ENCODE assay signal across 1 mouse cellular context in the genomic region with DNA sequence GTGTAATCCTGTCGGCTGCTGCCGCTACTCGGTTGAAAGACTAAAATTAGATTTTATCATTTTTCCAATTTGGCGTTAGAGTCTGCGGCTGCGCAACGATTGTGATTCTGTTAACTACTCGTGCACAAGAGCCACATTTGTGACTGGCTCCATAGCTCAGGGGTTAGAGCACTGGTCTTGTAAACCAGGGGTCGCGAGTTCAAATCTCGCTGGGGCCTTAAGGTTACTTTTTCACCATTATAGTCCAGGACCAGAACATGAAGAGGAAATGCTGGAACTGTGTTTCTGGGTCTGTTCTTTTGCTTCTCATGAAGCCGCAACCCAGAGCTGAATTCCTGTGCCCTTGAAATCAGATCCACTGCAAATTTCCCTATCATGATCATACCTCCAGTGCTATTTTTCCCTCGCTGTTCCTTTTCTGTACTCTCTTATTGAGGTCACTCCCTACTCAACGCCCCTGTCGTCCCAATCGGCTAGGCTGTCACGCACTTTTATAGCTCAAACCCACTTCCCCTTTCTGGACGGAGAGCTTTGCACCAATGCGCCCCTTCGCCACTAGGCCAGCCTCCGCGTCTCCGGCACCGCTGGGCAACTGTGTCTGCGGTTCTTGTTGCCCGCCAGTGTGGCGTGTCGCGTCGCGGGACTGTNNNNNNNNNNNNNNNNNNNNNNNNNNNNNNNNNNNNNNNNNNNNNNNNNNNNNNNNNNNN.
TF ChIP-seq lines count a peak whose summit lies in the region.

No protein-coding gene starts in this region.

TF ChIP-seq in CH12.LX, 34 proteins besides CTCF, POLR2A, EP300 and RAD21:
- TF ChIP-seq TBP (conservative IDR thresholded peaks at IDR 0.05; ENCODE audit: low read depth, low read length), result peak; percentile 100
- peak; percentile 51; the same call in 1 of the 2 replicates for TF ChIP-seq NELFE (IDR thresholded peaks at IDR 0.05; ENCODE audit: low read depth, low read length)
- no peak for TF ChIP-seq USF1 (IDR thresholded peaks at IDR 0.05; ENCODE audit: low read depth, low read length)
- peak; percentile 90 for TF ChIP-seq UBTF (IDR thresholded peaks at IDR 0.05; ENCODE audit: low read depth, low read length)
- TF ChIP-seq ETS1 (conservative IDR thresholded peaks at IDR 0.05; ENCODE audit: low read depth, low read length), result peak; percentile 40; the same call in 1 of the 2 replicates
- no peak for TF ChIP-seq ZKSCAN1 (IDR thresholded peaks at IDR 0.05; ENCODE audit: borderline replicate concordance, low read depth, low read length)
- no peak for TF ChIP-seq ZC3H11A (IDR thresholded peaks at IDR 0.05; ENCODE audit: low read depth, low read length)
- TF ChIP-seq ELF1 (IDR thresholded peaks at IDR 0.05; ENCODE audit: low read depth, low read length), result peak; percentile 99
- TF ChIP-seq POLR2AphosphoS2 (IDR thresholded peaks at IDR 0.05; ENCODE audit: low read depth, low read length), result no peak
- peak; percentile 62 for TF ChIP-seq HCFC1 (IDR thresholded peaks at IDR 0.05; ENCODE audit: low read depth, low read length)
- TF ChIP-seq JUN (IDR thresholded peaks at IDR 0.05; ENCODE audit: insufficient read depth, low read depth, low read length), result 0 out of 2 replicates have a peak, but pooled peaks have one; percentile 25
- peak; percentile 61 for TF ChIP-seq MAX (IDR thresholded peaks at IDR 0.05; ENCODE audit: low read length)
- TF ChIP-seq CHD1 (IDR thresholded peaks at IDR 0.05; ENCODE audit: low read depth, low read length), result peak; percentile 90; the same call in 1 of the 2 replicates
- peak; percentile 38; the same call in 1 of the 2 replicates for TF ChIP-seq JUND (conservative IDR thresholded peaks at IDR 0.05; ENCODE audit: low read depth, low read length)
- no peak; the same call in 1 of the 2 replicates for TF ChIP-seq ZMIZ1 (IDR thresholded peaks at IDR 0.05; ENCODE audit: low read depth, low read length)
- TF ChIP-seq PAX5 (IDR thresholded peaks at IDR 0.05; ENCODE audit: low read length), result no peak
- peak; percentile 21; the same call in 1 of the 2 replicates for TF ChIP-seq RCOR1 (conservative IDR thresholded peaks at IDR 0.05; ENCODE audit: low read depth, low read length)
- peak; percentile 77 for TF ChIP-seq MYC (IDR thresholded peaks at IDR 0.05; ENCODE audit: low read depth, low read length)
- TF ChIP-seq MEF2A (IDR thresholded peaks at IDR 0.05; ENCODE audit: borderline replicate concordance, low read depth, low read length), result peak; percentile 77; the same call in 1 of the 2 replicates
- TF ChIP-seq TCF12 (IDR thresholded peaks at IDR 0.05; ENCODE audit: low read depth, low read length), result peak; percentile 46
- no peak for TF ChIP-seq ZNF384 (IDR thresholded peaks at IDR 0.05; ENCODE audit: low read depth, low read length)
- TF ChIP-seq E2F4 (IDR thresholded peaks at IDR 0.05; ENCODE audit: insufficient replicate concordance, low read depth, low read length), result 0 out of 2 replicates have a peak, but pooled peaks have one; percentile 63
- TF ChIP-seq CHD2 (IDR thresholded peaks at IDR 0.05; ENCODE audit: low read length), result no peak
- peak; percentile 98 for TF ChIP-seq MAFK (IDR thresholded peaks at IDR 0.05; ENCODE audit: insufficient replicate concordance, low read length)
- peak; percentile 81; the same call in 1 of the 2 replicates for TF ChIP-seq KAT2A (IDR thresholded peaks at IDR 0.05; ENCODE audit: insufficient replicate concordance, low read length)
- no peak for TF ChIP-seq USF2 (conservative IDR thresholded peaks at IDR 0.05; ENCODE audit: low read depth, low read length)
- peak; percentile 79 for TF ChIP-seq MXI1 (IDR thresholded peaks at IDR 0.05; ENCODE audit: low read depth, low read length)
- TF ChIP-seq MAZ (IDR thresholded peaks at IDR 0.05; ENCODE audit: low read depth, low read length), result no peak
- peak; percentile 27 for TF ChIP-seq SMC3 (IDR thresholded peaks at IDR 0.05; ENCODE audit: low read depth, low read length)
- peak; percentile 79 for TF ChIP-seq IRF4 (IDR thresholded peaks at IDR 0.05; ENCODE audit: low read depth, low read length)
- peak; percentile 85 for TF ChIP-seq NRF1 (IDR thresholded peaks at IDR 0.05; ENCODE audit: low read depth, low read length)
- no peak for TF ChIP-seq GABPA (IDR thresholded peaks at IDR 0.05; ENCODE audit: insufficient replicate concordance, low read depth, low read length)
- no peak; the same call in 1 of the 2 replicates for TF ChIP-seq BHLHE40 (IDR thresholded peaks at IDR 0.05; ENCODE audit: low read depth, low read length)
- peak; percentile 96; the same call in 1 of the 2 replicates for TF ChIP-seq SIN3A (IDR thresholded peaks at IDR 0.05; ENCODE audit: low read length)
TF ChIP-seq in CH12.LX: peak in this region for 22.
